9 mouse cellular contexts compared by ENCODE assay signal in genomic region chr9:55544861-55545555, GRCm38 (mm10). TPM values are rescaled to one million over a fixed set of nuclear protein-coding genes. Genes with fewer than 3 reads are reported as not detected.
DNase-seq lines count a peak whose midpoint lies in the region; ATAC-seq and TF ChIP-seq lines count a peak whose summit lies in the region.
"Had no signal": no experiment of that assay in that cellular context is flagged by ENCODE, and none has a peak within 500 bp of the region (broad histone marks: within the 10 kb centered on the region; RNA-seq: fewer than 3 reads in every experiment).

No protein-coding gene starts in this region.

- H3K27me3 ChIP-seq in forebrain, embryonic 12.5 days = peaks cover 97% of the 10 kb centered on the region

- H3K4me1 ChIP-seq in forebrain, embryonic 12.5 days = peaks cover 50% of the 10 kb centered on the region

- ATAC-seq in forebrain, embryonic 12.5 days (ENCODE audit: low FRiP score) = no peak

- peak overlapping the region; percentile 0; the same call in 1 of the 2 replicates for H3K4me3 ChIP-seq in forebrain, embryonic 12.5 days (replicated peaks)
- no peak overlapping the region for H3K4me3 ChIP-seq in layer of hippocampus, adult 2 months

- no peak overlapping the region for H3K4me2 ChIP-seq in forebrain, embryonic 12.5 days

- H3K27ac ChIP-seq in forebrain, embryonic 12.5 days = no peak overlapping the region
- H3K27ac ChIP-seq in layer of hippocampus, adult 2 months = no peak overlapping the region

- 2% methylated on average over 30 of the region's 30 CpGs for WGBS in forebrain, embryonic 12.5 days

- H3K9me3 ChIP-seq in forebrain, embryonic 12.5 days = no peaks in the 10 kb centered on the region

- no peaks in the 10 kb centered on the region for H3K36me3 ChIP-seq in forebrain, embryonic 12.5 days (replicated peaks)

- DNase-seq in adrenal gland, adult (ENCODE audit: inconsistent age in 2 of 2, low spot score in 1 of 2) = peak; percentile 29 to 79
- DNase-seq in adrenal gland, postnatal 25 days = no peak
- DNase-seq in ovary, postnatal 36 days (ENCODE audit: low spot score) = peak; percentile 49
- no peak for DNase-seq in ovary, adult 18-20 months (ENCODE audit: low spot score)
- DNase-seq in kidney, adult 18-20 months = peak; percentile 67
- DNase-seq in lung, postnatal 36 days = peak; percentile 9
- DNase-seq in layer of hippocampus, adult 2 months (ENCODE audit: low spot score in 2 of 2) = no peak

- H3K9ac ChIP-seq in forebrain, embryonic 12.5 days = no peak overlapping the region

- TF ChIP-seq CTCF in layer of hippocampus, adult 2 months (conservative IDR thresholded peaks at IDR 0.05) = no peak

RNA-seq across cellular contexts. Expression of gene Isl2, which starts 6.5 kb away (rescaled TPM):
- total RNA-seq in adrenal gland, postnatal 25 days (2021) = not detected in 2 replicates
- 0.68 and 0.73 TPM in 2 replicates for polyA plus RNA-seq in forebrain, embryonic 12.5 days (2016; fragmentation: Nextera tagmentation; extraction: Ambion mirVana)
- not detected for total RNA-seq in layer of hippocampus, adult 2 months (2021)
- total RNA-seq: liver, adult 2 months had no signal
- polyA plus RNA-seq: liver, adult 2 months had no signal

RNA-seq across cellular contexts. Expression of gene Etfa, which starts 33.0 kb away (rescaled TPM):
- total RNA-seq in adrenal gland, postnatal 25 days (2021) = 473 and 491 TPM in 2 replicates
- polyA plus RNA-seq in forebrain, embryonic 12.5 days (2016; fragmentation: Nextera tagmentation; extraction: Ambion mirVana) = 136 and 139 TPM in 2 replicates
- total RNA-seq in layer of hippocampus, adult 2 months (2021) = 10 to 100 TPM; 38.6 to 44.8 TPM

Comparison
In these comparisons a context has a peak if more than half of its experiments do, and no peak if none do; other contexts are left out.
1. DNase-seq: peak in adrenal gland, adult (2 of 2), ovary, postnatal 36 days (single experiment), kidney, adult 18-20 months (single experiment) and lung, postnatal 36 days (single experiment); none in adrenal gland, postnatal 25 days (single experiment), ovary, adult 18-20 months (single experiment) and layer of hippocampus, adult 2 months (0 of 2).
2. RNA of gene Etfa, which starts 33.0 kb away (total RNA-seq): 473 to 491 TPM in adrenal gland, postnatal 25 days; 38.6 to 44.8 TPM in layer of hippocampus, adult 2 months; every median in the first group is over 10 times any median in the second.